Mouse (Mus musculus) hindbrain, embryonic 14.5 days (tissue): ENCODE data around the gene E130309D02Rik. TPM values are rescaled to one million over a fixed set of nuclear protein-coding genes. Genes with fewer than 3 reads are reported as not detected.

ENCODE experiments used
- ATAC-seq: fragments of 200-750 bp; cut with Nextera tagmentation; 2 replicates; pipeline ENCODE4 v1.8.0; 2017; ENCODE audit warnings: moderate number of reproducible peaks, mild to moderate bottlenecking, moderate TSS enrichment, moderate library complexity; ENCODE audit not compliant: low FRiP score
- DNase-seq: peaks from one replicate; pipeline ENCODE4 v3.0.0-alpha.2; 2015; ENCODE audit warnings: low spot score
- H3K27ac ChIP-seq: fragments of 300-500 bp; sonication (generic); 2 replicates; pipeline ENCODE4 v1.5.1; 2014; ENCODE audit warnings: mild to moderate bottlenecking, moderate library complexity
- H3K27me3 ChIP-seq: fragments of 300-500 bp; sonication (generic); 2 replicates; pipeline ENCODE4 v1.6.1; 2014; ENCODE audit warnings: mild to moderate bottlenecking, low read length, mixed read lengths; ENCODE audit not compliant: control insufficient read depth, insufficient read depth
- H3K36me3 ChIP-seq: fragments of 300-500 bp; sonication (generic); replicated peaks from 2 replicates; pipeline ENCODE4 v1.6.1; 2014; ENCODE audit not compliant: control insufficient read depth, insufficient read depth
- H3K4me1 ChIP-seq: fragments of 300-500 bp; sonication (generic); replicated peaks from 2 replicates; pipeline ENCODE4 v1.6.1; 2014; ENCODE audit warnings: antibody characterized with exemption, low read length, mixed read lengths; ENCODE audit not compliant: control insufficient read depth, insufficient read depth
- H3K4me2 ChIP-seq: fragments of 300-500 bp; sonication (generic); replicated peaks from 2 replicates; pipeline ENCODE4 v1.6.1; 2014; ENCODE audit warnings: mild to moderate bottlenecking, moderate library complexity
- H3K4me3 ChIP-seq: fragments of 300-500 bp; sonication (generic); replicated peaks from 2 replicates; pipeline ENCODE4 v1.5.1; 2014; ENCODE audit warnings: mild to moderate bottlenecking, low read length
- H3K9ac ChIP-seq: fragments of 300-500 bp; sonication (generic); 2 replicates; pipeline ENCODE4 v1.6.1; 2014
- H3K9me3 ChIP-seq: fragments of 300-500 bp; sonication (generic); 2 replicates; pipeline ENCODE4 v1.6.1; 2016; ENCODE audit warnings: low read length; ENCODE audit not compliant: control insufficient read depth
- WGBS: fragments of 180-500 bp; shearing (Covaris S2); extraction: QIAGEN DNeasy Blood & Tissue Kit; methylation state at CpG from one replicate; pipeline ENCODE4 v1.1.7; 2014; 5-methylcytosine and 5-hydroxymethylcytosine counted together
- polyA plus RNA-seq: library from polyadenylated mRNA; unstranded; fragments of >200 nt; fragmentation: Nextera tagmentation; extraction: Ambion mirVana; gene quantifications from 2 replicates; pipeline ENCODE4 v1.2.1, GENCODE M21; 2014

Gene E130309D02Rik
- polyA plus RNA-seq, 1 experiment from 2014 or later = 25.4 TPM

DNA sequence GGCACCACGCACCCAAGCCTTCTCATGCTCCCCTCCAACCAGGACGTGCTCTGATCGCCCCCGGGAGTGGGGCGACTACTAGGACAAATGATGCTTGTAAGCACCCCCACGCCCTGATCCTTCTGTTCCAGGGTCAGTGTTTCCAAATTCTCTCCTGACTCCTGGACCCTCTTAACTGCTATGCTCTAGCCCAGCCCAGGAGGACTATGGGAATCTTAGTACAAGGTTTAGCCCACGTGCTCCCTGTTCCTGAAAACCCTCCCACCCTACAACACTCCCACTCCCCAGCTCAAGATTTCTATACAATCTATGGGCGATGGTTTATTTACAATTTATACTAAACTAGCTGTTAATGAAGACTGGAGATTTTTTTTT, 341 bp upstream of the E130309D02Rik start:
- Histone ChIP-seq H3K4me1 (peaks cover 17% of the 10 kb centered on the region), H3K4me2 (peak overlapping the region; percentile 79), H3K27me3 (no peaks in the 10 kb centered on the region), H3K36me3 (peaks cover 67% of the 10 kb centered on the region), H3K4me3 (peak overlapping the region; percentile 67), H3K9me3 (no peaks in the 10 kb centered on the region), H3K27ac (peak overlapping the region; percentile 97; the same call in 1 of the 2 replicates), H3K9ac (peak overlapping the region; percentile 95; the same call in 1 of the 2 replicates)
- no peak for DNase-seq
- 16% methylated on average over 8 of the region's 8 CpGs for WGBS
- peak; percentile 42; the same call in 1 of the 2 replicates for ATAC-seq

DNA sequence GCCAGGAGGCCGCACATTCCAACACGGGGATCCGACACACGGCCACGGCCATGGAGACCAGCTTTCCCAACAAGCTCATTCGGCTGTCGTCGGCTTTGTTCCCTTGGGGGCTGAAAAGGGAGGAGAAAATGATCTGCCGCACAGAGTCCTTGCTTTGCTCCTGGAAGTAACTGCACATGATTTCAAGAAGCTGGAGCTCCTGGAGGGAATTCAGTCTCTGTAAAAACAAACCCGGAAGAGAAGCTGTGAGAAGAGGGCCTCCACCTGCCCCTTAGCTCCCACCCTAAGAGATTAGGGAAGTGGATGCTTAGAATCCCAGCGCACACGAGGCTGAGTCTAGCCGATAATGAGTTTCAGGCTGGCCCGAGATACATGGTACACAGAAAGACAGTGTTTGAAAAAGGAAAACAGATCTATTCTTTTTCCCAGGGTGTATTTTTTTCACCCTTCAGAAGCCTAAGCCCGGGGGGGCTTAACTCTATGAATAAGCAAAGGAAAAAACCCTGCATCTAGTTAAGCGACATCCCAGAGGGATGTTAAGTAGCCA, 904 bp downstream of the E130309D02Rik start:
- Histone ChIP-seq H3K9ac (peak overlapping the region; percentile 95), H3K36me3 (peaks cover 67% of the 10 kb centered on the region), H3K9me3 (no peaks in the 10 kb centered on the region), H3K4me3 (peak overlapping the region; percentile 67), H3K4me2 (peak overlapping the region; percentile 79), H3K27me3 (no peaks in the 10 kb centered on the region), H3K27ac (peak overlapping the region; percentile 97), H3K4me1 (peaks cover 17% of the 10 kb centered on the region)
- ATAC-seq (no peak), DNase-seq (no peak)
- 2% methylated on average over 16 of the region's 16 CpGs for WGBS

DNA sequence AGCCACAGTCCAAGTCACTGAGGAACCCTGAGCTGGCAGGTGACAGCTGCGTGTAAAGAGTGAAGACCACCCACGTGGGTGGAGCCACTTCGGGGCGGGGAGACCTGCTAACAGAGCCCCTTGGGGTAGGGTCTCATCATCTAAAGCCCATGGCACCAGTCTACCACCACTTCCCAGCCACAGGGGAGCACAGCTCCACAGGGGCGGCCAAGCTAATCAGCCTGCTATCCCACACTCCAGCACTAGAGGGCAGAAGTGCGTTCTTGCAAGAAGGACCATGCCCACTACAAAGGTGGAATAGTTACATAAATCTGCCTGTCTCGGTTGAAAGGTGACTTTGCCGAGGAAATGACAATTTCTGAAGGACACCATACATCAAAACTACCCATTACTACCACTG, 3.3 kb downstream of the E130309D02Rik start:
- Histone ChIP-seq H3K27me3 (no peaks in the 10 kb centered on the region), H3K27ac (no peak overlapping the region), H3K36me3 (peaks cover 68% of the 10 kb centered on the region), H3K4me1 (peaks cover 17% of the 10 kb centered on the region), H3K4me2 (no peak overlapping the region), H3K9me3 (no peaks in the 10 kb centered on the region), H3K9ac (no peak overlapping the region), H3K4me3 (no peak overlapping the region)
- ATAC-seq (no peak), DNase-seq (peak; percentile 77)
- WGBS = 59% methylated on average over 8 of the region's 8 CpGs

DNA sequence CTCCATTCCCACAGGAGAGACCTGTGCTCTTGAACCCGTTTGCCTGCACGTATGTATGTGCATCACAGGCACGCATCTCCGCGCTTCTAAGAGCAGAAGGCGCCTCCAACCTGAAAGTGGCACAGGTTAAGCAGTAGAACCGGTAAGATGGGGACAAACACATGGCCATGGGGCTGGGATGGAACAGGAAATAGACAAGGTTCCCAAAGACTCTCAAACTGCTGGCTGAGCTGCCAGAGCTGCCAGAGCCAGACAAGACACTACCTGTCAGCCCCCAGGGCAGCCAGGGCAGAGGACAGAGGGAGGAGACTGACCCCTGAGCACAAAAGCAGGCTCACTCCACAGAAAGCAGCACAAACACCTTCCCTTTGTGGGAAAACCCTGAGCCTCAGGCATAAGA, 5.2 kb downstream of the E130309D02Rik start:
- Histone ChIP-seq H3K4me1 (peaks cover 13% of the 10 kb centered on the region), H3K4me3 (no peak overlapping the region), H3K27ac (no peak overlapping the region), H3K4me2 (no peak overlapping the region), H3K9me3 (no peaks in the 10 kb centered on the region), H3K9ac (no peak overlapping the region), H3K27me3 (no peaks in the 10 kb centered on the region), H3K36me3 (peaks cover 77% of the 10 kb centered on the region)
- no peak for DNase-seq
- WGBS = 97% methylated on average over 7 of the region's 7 CpGs
- ATAC-seq = no peak

DNA sequence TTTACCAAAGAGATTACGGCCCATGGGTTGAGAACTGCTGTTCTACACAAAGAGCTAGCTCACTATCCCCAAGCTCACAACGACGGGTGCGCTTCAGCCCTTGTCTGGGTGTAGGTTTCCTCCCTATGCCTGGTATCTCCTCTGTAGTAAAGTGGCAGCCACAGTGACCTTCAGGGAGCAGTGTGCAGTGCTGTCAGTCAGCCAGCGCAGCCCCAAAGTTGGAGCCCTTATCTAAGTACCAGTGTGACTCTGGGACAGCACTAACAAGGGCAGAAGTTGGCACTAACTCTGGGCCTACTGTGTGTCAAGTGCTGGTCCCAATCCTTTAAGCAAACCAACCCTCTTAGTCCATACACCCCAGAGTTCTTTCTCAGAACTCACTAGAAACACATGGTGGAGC, 6.3 kb downstream of the E130309D02Rik start:
- no peak overlapping the region for H3K27ac ChIP-seq
- H3K4me2 ChIP-seq = no peak overlapping the region
- H3K9me3 ChIP-seq = no peaks in the 10 kb centered on the region
- 92% methylated on average over 5 of the region's 5 CpGs for WGBS
- H3K4me3 ChIP-seq = no peak overlapping the region
- no peak overlapping the region for H3K9ac ChIP-seq
- H3K4me1 ChIP-seq = peaks cover 11% of the 10 kb centered on the region
- H3K27me3 ChIP-seq = no peaks in the 10 kb centered on the region
- no peak for ATAC-seq
- DNase-seq = no peak
- H3K36me3 ChIP-seq = peaks cover 85% of the 10 kb centered on the region

DNA sequence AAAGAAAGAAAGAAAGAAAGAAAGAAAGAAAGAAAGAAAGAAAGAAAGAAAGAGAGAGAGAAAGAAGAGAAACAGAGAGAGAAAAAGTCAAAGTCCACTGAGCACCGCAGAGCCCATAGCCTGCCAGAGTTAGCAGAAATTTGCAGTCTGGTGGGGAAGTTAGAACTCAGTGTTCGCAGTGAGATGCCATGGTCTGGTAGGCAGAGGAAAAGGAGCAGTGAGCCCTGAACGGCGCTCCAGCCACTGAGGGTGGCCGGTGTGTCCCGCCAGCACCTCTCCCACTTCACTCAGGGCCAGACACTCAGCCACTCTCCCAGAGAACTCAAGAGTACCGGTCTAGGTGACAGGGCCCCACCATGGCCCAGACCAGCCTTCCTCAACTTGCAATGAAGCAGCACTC, 10.9 kb downstream of the E130309D02Rik start:
- Histone ChIP-seq H3K27ac (no peak overlapping the region), H3K9ac (no peak overlapping the region), H3K4me2 (no peak overlapping the region), H3K4me1 (no peaks in the 10 kb centered on the region), H3K4me3 (no peak overlapping the region), H3K36me3 (peaks cover 97% of the 10 kb centered on the region), H3K9me3 (no peaks in the 10 kb centered on the region), H3K27me3 (no peaks in the 10 kb centered on the region)
- ATAC-seq = no peak
- no peak for DNase-seq
- WGBS = 86% methylated on average over 7 of the region's 7 CpGs

DNA sequence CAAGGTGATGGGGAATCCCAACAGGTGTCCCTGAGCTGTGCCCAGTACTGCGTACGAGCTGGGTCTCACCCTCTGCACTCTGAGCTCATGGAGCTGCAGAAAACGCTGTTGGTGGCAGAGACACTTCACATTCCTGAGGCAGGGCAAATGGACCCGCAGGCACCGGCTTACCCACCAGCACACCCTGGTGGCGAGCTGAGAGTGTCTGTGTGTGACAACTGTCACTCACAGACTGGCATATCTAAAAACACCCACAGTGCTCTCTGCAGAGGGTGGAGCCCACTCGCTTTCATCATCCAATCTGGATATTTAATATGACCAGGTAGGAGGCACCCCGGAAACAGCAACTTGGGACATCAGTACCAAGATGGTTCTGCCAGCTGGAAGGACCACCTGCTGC, 13.9 kb downstream of the E130309D02Rik start:
- Histone ChIP-seq H3K27ac (no peak overlapping the region), H3K9ac (no peak overlapping the region), H3K36me3 (peaks cover 73% of the 10 kb centered on the region), H3K4me2 (no peak overlapping the region), H3K9me3 (no peaks in the 10 kb centered on the region), H3K27me3 (no peaks in the 10 kb centered on the region), H3K4me1 (no peaks in the 10 kb centered on the region), H3K4me3 (no peak overlapping the region)
- 82% methylated on average over 8 of the region's 8 CpGs for WGBS
- ATAC-seq = no peak
- no peak for DNase-seq

DNA sequence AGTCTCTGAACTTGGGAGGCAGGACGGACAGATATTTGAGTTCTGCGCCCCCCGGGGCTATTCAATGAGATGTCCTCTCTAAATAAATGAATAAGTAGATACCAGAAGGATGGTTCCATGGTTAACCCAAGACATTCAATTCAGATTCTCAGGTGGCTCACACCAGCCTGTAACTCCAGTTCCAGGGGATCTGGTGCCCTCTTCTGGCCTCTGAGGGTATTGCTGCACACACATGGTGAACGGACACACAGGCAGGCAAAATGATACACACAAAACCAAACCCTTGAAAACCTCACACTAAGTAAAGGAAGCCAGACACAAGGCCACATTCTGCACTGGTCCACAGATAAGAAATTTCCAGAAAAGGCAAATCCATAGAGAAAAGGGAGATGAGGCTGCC, 15.5 kb downstream of the E130309D02Rik start:
- ATAC-seq (no peak), DNase-seq (no peak)
- Histone ChIP-seq H3K36me3 (peaks cover 57% of the 10 kb centered on the region), H3K9me3 (no peaks in the 10 kb centered on the region), H3K27ac (no peak overlapping the region), H3K4me2 (no peak overlapping the region), H3K9ac (no peak overlapping the region), H3K4me3 (no peak overlapping the region), H3K4me1 (no peaks in the 10 kb centered on the region), H3K27me3 (0 out of 2 replicates have a peak, but pooled peaks cover 2% of the 10 kb centered on the region)
- WGBS = 89% methylated on average over 4 of the region's 4 CpGs

DNA sequence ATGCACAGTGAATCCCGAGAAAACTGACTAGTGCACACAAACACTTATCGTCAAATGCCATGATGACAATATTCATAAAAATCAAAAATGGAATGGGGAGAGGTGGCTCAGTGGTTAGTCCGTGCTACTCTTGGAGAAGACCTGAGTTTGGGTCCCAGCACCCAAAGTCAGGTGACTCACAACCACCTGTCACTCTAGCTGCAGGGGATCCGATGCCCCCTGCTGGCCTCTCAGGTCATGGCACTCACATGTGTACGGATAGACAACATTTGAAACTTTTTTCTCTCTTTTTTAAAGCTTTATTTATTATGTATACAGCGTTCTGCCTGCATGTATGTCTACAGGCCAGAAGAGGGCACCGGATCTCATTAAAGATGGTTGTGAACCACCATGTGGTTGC, 16.8 kb downstream of the E130309D02Rik start:
- no peak for ATAC-seq
- DNase-seq = no peak
- Histone ChIP-seq H3K27me3 (peaks cover 15% of the 10 kb centered on the region), H3K9ac (no peak overlapping the region), H3K36me3 (peaks cover 46% of the 10 kb centered on the region), H3K4me1 (peaks cover 5% of the 10 kb centered on the region; the same call in 1 of the 2 replicates), H3K27ac (no peak overlapping the region), H3K4me2 (no peak overlapping the region), H3K9me3 (no peaks in the 10 kb centered on the region), H3K4me3 (no peak overlapping the region)
- 95% methylated on average over 7 of the region's 7 CpGs for WGBS

DNA sequence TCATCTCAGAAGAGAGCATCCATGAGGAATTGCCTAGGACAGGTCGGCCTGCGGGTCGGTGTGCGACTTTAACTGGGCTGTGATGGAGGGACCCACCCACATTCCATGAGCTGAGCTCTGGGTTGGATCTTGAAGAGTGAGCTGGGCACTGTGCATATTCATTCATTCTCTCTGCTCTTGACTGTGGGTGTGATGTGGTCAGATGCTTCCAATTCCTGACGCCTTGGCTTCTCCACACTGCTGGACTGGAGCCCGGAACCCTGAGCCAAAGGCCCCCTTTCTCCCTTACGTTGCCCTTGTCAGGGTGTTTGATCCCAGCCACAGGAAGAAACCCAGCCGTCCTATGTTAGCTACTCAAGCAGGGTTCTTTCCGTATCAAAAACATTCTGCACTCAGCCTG, 17.2 kb downstream of the E130309D02Rik start:
- Histone ChIP-seq H3K4me2 (no peak overlapping the region), H3K9ac (no peak overlapping the region), H3K4me3 (no peak overlapping the region), H3K36me3 (peaks cover 42% of the 10 kb centered on the region), H3K9me3 (no peaks in the 10 kb centered on the region), H3K27me3 (peaks cover 17% of the 10 kb centered on the region), H3K4me1 (peaks cover 8% of the 10 kb centered on the region; the same call in 1 of the 2 replicates), H3K27ac (no peak overlapping the region)
- whole genome bisulfite sequencing = 94% methylated on average over 9 of the region's 9 CpGs
- ATAC-seq (no peak), DNase-seq (no peak)
